In the genomic region with DNA sequence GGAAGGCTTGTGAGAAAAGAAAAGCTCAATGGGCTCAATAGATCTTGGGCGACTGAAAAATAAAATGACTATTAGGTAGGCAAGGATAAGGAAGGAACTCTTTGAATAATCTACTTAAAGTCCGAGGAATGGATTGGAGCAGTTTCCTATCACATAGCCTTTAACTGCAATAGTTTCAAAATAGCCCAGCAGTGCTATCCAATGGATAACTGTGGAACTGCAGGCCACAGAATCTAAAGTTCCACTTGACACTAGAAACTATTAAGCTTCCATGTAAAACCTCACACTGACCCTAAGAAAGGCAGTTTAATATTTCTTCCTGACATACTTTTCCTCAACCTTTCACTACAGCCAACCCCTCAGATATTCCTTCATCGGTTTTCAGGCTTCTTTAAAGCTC, we compare ENCODE assay signal across 9 mouse cellular contexts.
DNase-seq lines count a peak whose midpoint lies in the region; ATAC-seq and TF ChIP-seq lines count a peak whose summit lies in the region.
"Had no signal": no experiment of that assay in that cellular context is flagged by ENCODE, and none has a peak within 500 bp of the region (broad histone marks: within the 10 kb centered on the region; RNA-seq: fewer than 3 reads in every experiment).

No protein-coding gene starts in this region.

- H3K27me3 ChIP-seq in forebrain, postnatal 0 days (ENCODE audit: insufficient read depth, low read length) = no peaks in the 10 kb centered on the region
- no peaks in the 10 kb centered on the region for H3K27me3 ChIP-seq in forebrain, embryonic 12.5 days
- H3K27me3 ChIP-seq in midbrain, embryonic 14.5 days (ENCODE audit: control insufficient read depth, insufficient read depth, low read length) = no peaks in the 10 kb centered on the region
- H3K27me3 ChIP-seq in midbrain, embryonic 10.5 days (ENCODE audit: low read depth, poor library complexity, severe bottlenecking) = no peaks in the 10 kb centered on the region
- H3K27me3 ChIP-seq in midbrain, embryonic 16.5 days (ENCODE audit: control insufficient read depth, insufficient read depth, low read depth, low read length) = no peaks in the 10 kb centered on the region
- H3K27me3 ChIP-seq: lung, embryonic 15.5 days had no signal

- no peaks in the 10 kb centered on the region for H3K9me3 ChIP-seq in forebrain, postnatal 0 days (ENCODE audit: low read length)
- H3K9me3 ChIP-seq in forebrain, embryonic 12.5 days = no peaks in the 10 kb centered on the region
- no peaks in the 10 kb centered on the region for H3K9me3 ChIP-seq in midbrain, embryonic 14.5 days (ENCODE audit: control insufficient read depth, low read length)
- no peaks in the 10 kb centered on the region for H3K9me3 ChIP-seq in midbrain, embryonic 10.5 days (replicated peaks)
- H3K9me3 ChIP-seq in midbrain, embryonic 16.5 days (replicated peaks; ENCODE audit: control insufficient read depth, low read length, poor library complexity, severe bottlenecking) = no peaks in the 10 kb centered on the region
- H3K9me3 ChIP-seq: lung, embryonic 15.5 days had no signal

- no peak overlapping the region for H3K4me3 ChIP-seq in forebrain, postnatal 0 days (ENCODE audit: low read depth, low read length)
- no peak overlapping the region for H3K4me3 ChIP-seq in forebrain, embryonic 12.5 days (replicated peaks)
- H3K4me3 ChIP-seq in midbrain, embryonic 14.5 days (replicated peaks; ENCODE audit: low read depth, low read length) = no peak overlapping the region
- no peak overlapping the region for H3K4me3 ChIP-seq in midbrain, embryonic 10.5 days
- no peak overlapping the region for H3K4me3 ChIP-seq in midbrain, embryonic 16.5 days (ENCODE audit: low read depth, low read length)
- H3K4me3 ChIP-seq: lung, embryonic 15.5 days had no signal

- no peaks in the 10 kb centered on the region for H3K36me3 ChIP-seq in forebrain, postnatal 0 days (ENCODE audit: insufficient read depth)
- no peaks in the 10 kb centered on the region for H3K36me3 ChIP-seq in forebrain, embryonic 12.5 days (replicated peaks)
- no peaks in the 10 kb centered on the region for H3K36me3 ChIP-seq in midbrain, embryonic 14.5 days (ENCODE audit: control insufficient read depth, insufficient read depth, low read length)
- H3K36me3 ChIP-seq in midbrain, embryonic 10.5 days = no peaks in the 10 kb centered on the region
- no peaks in the 10 kb centered on the region for H3K36me3 ChIP-seq in midbrain, embryonic 16.5 days (ENCODE audit: control insufficient read depth, insufficient read depth, low read length)
- H3K36me3 ChIP-seq: lung, embryonic 15.5 days had no signal

- peak; percentile 36 for DNase-seq in forebrain, postnatal 0 days
- peak; percentile 75 for DNase-seq in midbrain, embryonic 14.5 days
- DNase-seq in midbrain, embryonic 10.5 days (ENCODE audit: low spot score) = no peak
- peak; percentile 13 to 28 for DNase-seq in left cerebral cortex, postnatal 10 days (ENCODE audit: extremely low spot score in 1 of 2, low spot score in 2 of 2)

- H3K4me2 ChIP-seq in forebrain, postnatal 0 days (ENCODE audit: low read depth) = no peak overlapping the region
- no peak overlapping the region for H3K4me2 ChIP-seq in forebrain, embryonic 12.5 days
- no peak overlapping the region for H3K4me2 ChIP-seq in midbrain, embryonic 14.5 days (ENCODE audit: low read length)
- no peak overlapping the region for H3K4me2 ChIP-seq in midbrain, embryonic 16.5 days (ENCODE audit: low read length)
- H3K4me2 ChIP-seq: lung, embryonic 15.5 days had no signal

- no peaks in the 10 kb centered on the region for H3K4me1 ChIP-seq in forebrain, postnatal 0 days (ENCODE audit: insufficient read depth)
- H3K4me1 ChIP-seq in forebrain, embryonic 12.5 days = no peaks in the 10 kb centered on the region
- no peaks in the 10 kb centered on the region for H3K4me1 ChIP-seq in midbrain, embryonic 14.5 days (ENCODE audit: control insufficient read depth, insufficient read depth, low read length)
- no peaks in the 10 kb centered on the region for H3K4me1 ChIP-seq in midbrain, embryonic 10.5 days
- no peaks in the 10 kb centered on the region for H3K4me1 ChIP-seq in midbrain, embryonic 16.5 days (ENCODE audit: control insufficient read depth, insufficient read depth, low read length)
- H3K4me1 ChIP-seq: lung, embryonic 15.5 days had no signal

- peak; percentile 73 for TF ChIP-seq CTCF in forebrain, postnatal 0 days (IDR thresholded peaks at IDR 0.05; ENCODE audit: low read depth)

- H3K9ac ChIP-seq in forebrain, postnatal 0 days = no peak overlapping the region
- no peak overlapping the region for H3K9ac ChIP-seq in forebrain, embryonic 12.5 days
- H3K9ac ChIP-seq in midbrain, embryonic 14.5 days (replicated peaks; ENCODE audit: low read length) = no peak overlapping the region
- no peak overlapping the region for H3K9ac ChIP-seq in midbrain, embryonic 16.5 days (ENCODE audit: low read depth, low read length)
- H3K9ac ChIP-seq: lung, embryonic 15.5 days had no signal

- no peak overlapping the region for H3K27ac ChIP-seq in forebrain, postnatal 0 days (ENCODE audit: low read depth, low read length)
- no peak overlapping the region for H3K27ac ChIP-seq in forebrain, embryonic 12.5 days
- no peak overlapping the region for H3K27ac ChIP-seq in midbrain, embryonic 14.5 days (replicated peaks; ENCODE audit: low read depth, low read length)
- H3K27ac ChIP-seq in midbrain, embryonic 10.5 days (replicated peaks) = no peak overlapping the region
- H3K27ac ChIP-seq in midbrain, embryonic 16.5 days (ENCODE audit: low read length) = no peak overlapping the region
- H3K27ac ChIP-seq: lung, embryonic 15.5 days had no signal

- intact Hi-C loops in left cerebral cortex, postnatal 10 days (cut with DNase I) = loop anchor here (5.0 kb wide), 1 partner anchor 182 kb away; no protein-coding TSS in a partner anchor

- peak; percentile 71 for ATAC-seq in forebrain, postnatal 0 days
- no peak for ATAC-seq in forebrain, embryonic 12.5 days (ENCODE audit: low FRiP score)
- no peak for ATAC-seq in midbrain, embryonic 14.5 days (ENCODE audit: low FRiP score, low TSS enrichment)
- ATAC-seq in common myeloid progenitor, adult 5-6 weeks (replicated peaks; ENCODE audit: low read depth, poor library complexity, severe bottlenecking) = peak; percentile 76
- ATAC-seq in inflammation-experienced regulatory T-cells, adult 6 months = no peak
- no peak for ATAC-seq in midbrain, embryonic 16.5 days

- WGBS in forebrain, postnatal 0 days = 22% methylated on average over 3 of the region's 3 CpGs
- WGBS in forebrain, embryonic 12.5 days = 26% methylated on average over 3 of the region's 3 CpGs
- 20% methylated on average over 3 of the region's 3 CpGs for WGBS in midbrain, embryonic 14.5 days
- WGBS in midbrain, embryonic 10.5 days = 24% methylated on average over 3 of the region's 3 CpGs
- 21% methylated on average over 3 of the region's 3 CpGs for WGBS in midbrain, embryonic 16.5 days

Comparison
In these comparisons a context has a peak if more than half of its experiments do, and no peak if none do; other contexts are left out.
1. ATAC-seq: peak in forebrain, postnatal 0 days (single experiment) and common myeloid progenitor, adult 5-6 weeks (single experiment); none in forebrain, embryonic 12.5 days (single experiment), midbrain, embryonic 14.5 days (single experiment), inflammation-experienced regulatory T-cells, adult 6 months (single experiment) and midbrain, embryonic 16.5 days (single experiment).